Mouse (Mus musculus): Measurements from ENCODE around the gene Slc5a4a.
A peak's percentile ranks its signal among the peaks of the same experiment; 100 is the strongest.

The Slc5a4a gene

GRCm38 (mm10) chr10:76218240-76218639, 71.0 kb downstream of the Slc5a4a start:
- no peak for DNase-seq (ENCODE audit: low read depth)

GRCm38 (mm10) chr10:76225944-76226343, 78.7 kb downstream of the Slc5a4a start:
- no peak for DNase-seq (ENCODE audit: low read depth)

GRCm38 (mm10) chr10:76229627-76230026, 82.4 kb downstream of the Slc5a4a start:
- no peak for DNase-seq (ENCODE audit: low read depth)

DNA sequence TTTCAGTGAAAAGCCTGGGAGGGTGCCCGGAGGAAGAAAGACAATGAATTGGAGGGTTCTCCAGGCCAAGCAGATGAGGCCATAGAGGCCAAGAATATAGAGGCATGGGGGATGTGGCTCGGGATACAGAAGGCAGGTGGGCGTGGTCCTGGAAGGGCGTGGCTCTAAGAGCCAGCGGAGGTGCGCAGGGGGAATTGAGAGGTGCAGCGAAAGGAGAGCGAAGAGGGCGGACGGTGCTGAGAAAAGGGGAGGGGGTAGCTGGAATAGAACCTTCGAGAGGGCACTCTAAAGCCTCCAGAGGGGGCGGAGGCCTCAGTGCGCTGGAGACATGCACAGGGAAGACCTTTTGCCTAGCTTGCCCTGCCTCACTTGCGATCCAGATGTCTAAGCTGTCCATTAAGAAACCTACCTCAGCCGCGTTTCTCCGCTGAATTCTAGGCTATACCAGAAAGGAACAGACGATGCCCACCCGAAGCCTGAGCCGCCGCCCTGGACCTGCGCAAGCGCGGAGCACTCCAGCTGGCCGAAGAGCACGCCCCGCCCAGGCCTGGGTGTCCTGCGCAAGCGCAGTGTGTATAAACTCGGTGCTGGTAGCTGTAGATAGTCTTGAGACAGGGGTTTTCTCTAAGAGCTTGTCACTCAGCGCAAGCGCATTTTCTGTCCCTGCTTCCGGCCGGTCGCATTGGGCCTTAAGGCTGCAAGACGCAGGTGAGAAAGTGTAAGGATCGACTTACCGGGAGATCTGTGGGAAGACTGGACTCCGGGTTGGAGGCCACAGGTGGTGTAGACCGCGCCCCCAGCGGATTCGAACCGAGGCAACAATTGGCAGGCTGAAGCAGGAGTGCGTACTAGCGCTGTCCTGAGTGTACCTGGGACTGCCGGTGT, 90.3 kb downstream of the Slc5a4a start, which contains the start of gene Prmt2:
Gene Prmt2 (minus strand): TSS at position 525 of the 885 bp plus-strand sequence.
- DNase-seq (ENCODE audit: low read depth), result peak; percentile 95

All from naive thymus-derived CD4-positive, alpha-beta T cell, adult 2 months (primary cell).